In genomic region chr8:11372080-11372479, GRCm38 (mm10) we compare ENCODE assay signal across 15 mouse cellular contexts. TPM values are rescaled to one million over a fixed set of nuclear protein-coding genes. Genes with fewer than 3 reads are reported as not detected.
A peak's percentile ranks its signal among the peaks of the same experiment; 100 is the strongest.
DNase-seq lines count a peak whose midpoint lies in the region; ATAC-seq and TF ChIP-seq lines count a peak whose summit lies in the region.
"Had no signal": no experiment of that assay in that cellular context is flagged by ENCODE, and none has a peak within 500 bp of the region (broad histone marks: within the 10 kb centered on the region; RNA-seq: fewer than 3 reads in every experiment).

No protein-coding gene starts in this region.

- H3K9me3 ChIP-seq in hindbrain, embryonic 13.5 days = no peaks in the 10 kb centered on the region
- H3K9me3 ChIP-seq: forebrain, embryonic 13.5 days had no signal

- peak overlapping the region; percentile 67 for H3K27ac ChIP-seq in embryonic fibroblast, embryonic 13.5 days (ENCODE audit: insufficient read depth, low read length)
- H3K27ac ChIP-seq in hindbrain, embryonic 13.5 days = no peak overlapping the region
- H3K27ac ChIP-seq: forebrain, embryonic 13.5 days; hindbrain, postnatal 0 days; kidney, postnatal 0 days; macrophage had no signal

- no peak overlapping the region for H3K4me2 ChIP-seq in hindbrain, embryonic 13.5 days
- H3K4me2 ChIP-seq: forebrain, embryonic 13.5 days had no signal

- 97% methylated on average over 8 of the region's 8 CpGs for WGBS in hindbrain, embryonic 13.5 days

- ATAC-seq in frontal cortex, adult (ENCODE audit: low TSS enrichment) = peak; percentile 91
- ATAC-seq in hindbrain, embryonic 13.5 days (ENCODE audit: low FRiP score) = no peak
- ATAC-seq: CD4-positive, CD25-positive, alpha-beta regulatory T cell, adult 4 months; forebrain, embryonic 13.5 days; hindbrain, postnatal 0 days; midbrain, embryonic 16.5 days had no signal

- H3K4me3 ChIP-seq in embryonic fibroblast, embryonic 13.5 days (ENCODE audit: insufficient read depth, low read length) = no peak overlapping the region
- H3K4me3 ChIP-seq in hindbrain, embryonic 13.5 days = no peak overlapping the region
- H3K4me3 ChIP-seq: forebrain, embryonic 13.5 days had no signal

- no peak for TF ChIP-seq CTCF in embryonic fibroblast, embryonic 13.5 days (IDR thresholded peaks at IDR 0.05; ENCODE audit: borderline replicate concordance, insufficient read depth, low read length)

- H3K27me3 ChIP-seq in hindbrain, embryonic 13.5 days = peaks cover 3% of the 10 kb centered on the region; the same call in 1 of the 2 replicates
- H3K27me3 ChIP-seq: forebrain, embryonic 13.5 days had no signal

- peaks cover 15% of the 10 kb centered on the region for H3K4me1 ChIP-seq in embryonic fibroblast, embryonic 13.5 days (ENCODE audit: control insufficient read depth, insufficient read depth, low read length)
- 0 out of 2 replicates have a peak, but pooled peaks cover 6% of the 10 kb centered on the region for H3K4me1 ChIP-seq in hindbrain, embryonic 13.5 days (replicated peaks)

- H3K36me3 ChIP-seq in hindbrain, embryonic 13.5 days = no peaks in the 10 kb centered on the region

- TF ChIP-seq POLR2A in embryonic fibroblast, embryonic 13.5 days (IDR thresholded peaks at IDR 0.05; ENCODE audit: low read depth, low read length) = no peak

- DNase-seq in frontal cortex, postnatal 25 days (ENCODE audit: low spot score in 2 of 2) = no peak
- DNase-seq in layer of hippocampus, adult 9-11 months = peak; percentile 62
- no peak for DNase-seq in layer of hippocampus, adult 9-10 months (ENCODE audit: low spot score)
- DNase-seq in 3T3-L1 (ENCODE audit: low read depth, low spot score) = peak; percentile 95
- no peak for DNase-seq in embryo, embryonic 10.5 days (ENCODE audit: low spot score)
- DNase-seq: cerebellum, adult 9-10 months had no signal

- no peak overlapping the region for H3K9ac ChIP-seq in hindbrain, embryonic 13.5 days
- H3K9ac ChIP-seq: forebrain, embryonic 13.5 days had no signal

RNA-seq across cellular contexts. Expression of gene Col4a1, which starts 59.5 kb away (rescaled TPM):
- 757 and 1,094 TPM in 2 replicates for polyA plus RNA-seq in embryonic fibroblast, embryonic 13.5 days (2011; ENCODE audit: insufficient read length, low read depth, missing spikeins)
- 93.3 and 94.0 TPM in 2 replicates for polyA plus RNA-seq in hindbrain, embryonic 13.5 days (2015; fragmentation: Nextera tagmentation; extraction: Ambion mirVana)

RNA-seq across cellular contexts. Expression of gene Col4a2, which starts 59.5 kb away (rescaled TPM):
- 282 and 415 TPM in 2 replicates for polyA plus RNA-seq in embryonic fibroblast, embryonic 13.5 days (2011; ENCODE audit: insufficient read length, low read depth, missing spikeins)
- polyA plus RNA-seq in hindbrain, embryonic 13.5 days (2015; fragmentation: Nextera tagmentation; extraction: Ambion mirVana) = 41.6 and 42.4 TPM in 2 replicates
- polyA plus RNA-seq: CD4-positive, CD25-positive, alpha-beta regulatory T cell, adult 4 months had no signal

Comparison
In these comparisons a context has a peak if more than half of its experiments do, and no peak if none do; other contexts are left out.
1. DNase-seq: peak in layer of hippocampus, adult 9-11 months (single experiment) and 3T3-L1 (single experiment); none in frontal cortex, postnatal 25 days (0 of 2), layer of hippocampus, adult 9-10 months (single experiment) and embryo, embryonic 10.5 days (single experiment).